Mouse (Mus musculus) stomach, embryonic 14.5 days (tissue): ENCODE results near the gene Tacc3. TPM values are rescaled to one million over a fixed set of nuclear protein-coding genes. Genes with fewer than 3 reads are reported as not detected.
A peak's percentile ranks its signal among the peaks of the same experiment; 100 is the strongest.

ENCODE experiments used
- ATAC-seq: fragments of 200-750 bp; cut with Nextera tagmentation; 2 replicates; pipeline ENCODE4 v1.8.0; 2017; ENCODE audit warnings: low read depth, moderate TSS enrichment; ENCODE audit not compliant: insufficient number of reproducible peaks, insufficient read depth, low FRiP score
- H3K27ac ChIP-seq: fragments of 300-500 bp; sonication (generic); 2 replicates; pipeline ENCODE4 v1.5.1; 2014; ENCODE audit warnings: mild to moderate bottlenecking, low read length, moderate library complexity, mixed read lengths
- H3K27me3 ChIP-seq: fragments of 300-500 bp; sonication (generic); 2 replicates; pipeline ENCODE4 v1.6.1; 2014; ENCODE audit warnings: low read length, control low read depth, mixed read lengths; ENCODE audit not compliant: control insufficient read depth, insufficient read depth
- H3K36me3 ChIP-seq: fragments of 300-500 bp; sonication (generic); 2 replicates; pipeline ENCODE4 v1.6.1; 2014; ENCODE audit warnings: mild to moderate bottlenecking, control low read depth, low read length, moderate library complexity, mixed read lengths; ENCODE audit not compliant: control insufficient read depth, insufficient read depth
- H3K4me1 ChIP-seq: fragments of 300-500 bp; sonication (generic); 2 replicates; pipeline ENCODE4 v1.6.1; 2014; ENCODE audit warnings: low read length, control low read depth, mixed read lengths; ENCODE audit not compliant: control insufficient read depth, insufficient read depth
- H3K4me2 ChIP-seq: fragments of 300-500 bp; sonication (generic); replicated peaks from 2 replicates; pipeline ENCODE4 v1.6.1; 2014; ENCODE audit warnings: low read depth, low read length, control low read depth
- H3K4me3 ChIP-seq: fragments of 300-500 bp; sonication (generic); 2 replicates; pipeline ENCODE4 v1.5.1; 2014; ENCODE audit warnings: low read depth, low read length, control low read depth
- H3K9ac ChIP-seq: fragments of 300-500 bp; sonication (generic); replicated peaks from 2 replicates; pipeline ENCODE4 v1.6.1; 2014; ENCODE audit warnings: low read depth, mild to moderate bottlenecking, control low read depth, low read length, moderate library complexity, mixed read lengths
- H3K9me3 ChIP-seq: fragments of 300-500 bp; sonication (generic); 2 replicates; pipeline ENCODE4 v1.6.1; 2016; ENCODE audit warnings: low read depth, low read length, control low read depth; ENCODE audit not compliant: control insufficient read depth
- WGBS: fragments of 180-500 bp; shearing (Covaris S2); extraction: QIAGEN DNeasy Blood & Tissue Kit; methylation state at CpG from one replicate; pipeline ENCODE4 v1.1.7; 2014; 5-methylcytosine and 5-hydroxymethylcytosine counted together
- polyA plus RNA-seq: library from polyadenylated mRNA; unstranded; fragments of >200 nt; fragmentation: Nextera tagmentation; extraction: Ambion mirVana; gene quantifications from 2 replicates; pipeline ENCODE4 v1.2.1, GENCODE M21; 2014

Gene Tacc3
- polyA plus RNA-seq, 1 experiment from 2014 or later, result 174 TPM

- Histone ChIP-seq H3K4me1 (peaks cover 15% of the 10 kb centered on the region; the same call in 1 of the 2 replicates), H3K9ac (peak within 1 kb of the TSS; percentile 72), H3K27ac (peak within 1 kb of the TSS; percentile 75), H3K4me2 (peak within 1 kb of the TSS; percentile 65), H3K9me3 (no peaks in the 10 kb centered on the region), H3K36me3 (no peaks in the 10 kb centered on the region), H3K4me3 (peak within 1 kb of the TSS; percentile 53), H3K27me3 (no peaks in the 10 kb centered on the region)
- under 1% methylated on average over 87 of the region's 99 CpGs for WGBS
- peak; percentile 96 for ATAC-seq
Measured at GRCm38 (mm10) chr5:33629301-33629987, 28.5 kb upstream of the Tacc3 start, which contains the start of the genes Fam53a and Gm9903. Fam53a (minus strand) TSS chr5:33629635. Gm9903 (plus strand) TSS chr5:33629925.

GRCm38 (mm10) chr5:33630061-33630460 lies 27.9 kb upstream of the Tacc3 start:
- ATAC-seq, result peak; percentile 53; the same call in 1 of the 2 replicates
- peaks cover 15% of the 10 kb centered on the region; the same call in 1 of the 2 replicates for H3K4me1 ChIP-seq
- peak overlapping the region; percentile 53 for H3K4me3 ChIP-seq
- H3K27ac ChIP-seq, result peak overlapping the region; percentile 29; the same call in 1 of the 2 replicates
- H3K27me3 ChIP-seq, result no peaks in the 10 kb centered on the region
- H3K4me2 ChIP-seq, result peak overlapping the region; percentile 64
- H3K9ac ChIP-seq, result no peak overlapping the region
- no peaks in the 10 kb centered on the region for H3K36me3 ChIP-seq
- H3K9me3 ChIP-seq, result no peaks in the 10 kb centered on the region
- WGBS, result 3% methylated on average over 9 of the region's 9 CpGs

GRCm38 (mm10) chr5:33630615-33631014 lies 27.3 kb upstream of the Tacc3 start:
- Histone ChIP-seq H3K9ac (no peak overlapping the region), H3K4me3 (peak overlapping the region; percentile 53)

GRCm38 (mm10) chr5:33632526-33632925 lies 25.4 kb upstream of the Tacc3 start:
- H3K4me3 ChIP-seq, result no peak overlapping the region
- H3K9me3 ChIP-seq, result no peaks in the 10 kb centered on the region
- no peak overlapping the region for H3K4me2 ChIP-seq
- H3K9ac ChIP-seq, result no peak overlapping the region
- H3K36me3 ChIP-seq, result no peaks in the 10 kb centered on the region
- WGBS, result 88% methylated on average over 1 of the region's 1 CpGs
- peaks cover 15% of the 10 kb centered on the region; the same call in 1 of the 2 replicates for H3K4me1 ChIP-seq
- ATAC-seq, result no peak
- no peaks in the 10 kb centered on the region for H3K27me3 ChIP-seq
- no peak overlapping the region for H3K27ac ChIP-seq

More at GRCm38 (mm10) chr5:33630615-33631014, 27.3 kb upstream of the Tacc3 start:
- ATAC-seq, result no peak
- H3K4me2 ChIP-seq, result peak overlapping the region; percentile 64
- peak overlapping the region; percentile 29; the same call in 1 of the 2 replicates for H3K27ac ChIP-seq
- no peaks in the 10 kb centered on the region for H3K36me3 ChIP-seq
- WGBS, result 59% methylated on average over 4 of the region's 4 CpGs
- no peaks in the 10 kb centered on the region for H3K9me3 ChIP-seq
- peaks cover 15% of the 10 kb centered on the region; the same call in 1 of the 2 replicates for H3K4me1 ChIP-seq
- no peaks in the 10 kb centered on the region for H3K27me3 ChIP-seq

- Histone ChIP-seq H3K27ac (no peak overlapping the region), H3K9me3 (no peaks in the 10 kb centered on the region), H3K4me3 (no peak overlapping the region), H3K9ac (no peak overlapping the region), H3K36me3 (peaks cover 13% of the 10 kb centered on the region), H3K4me1 (0 out of 2 replicates have a peak, but pooled peaks cover 3% of the 10 kb centered on the region), H3K4me2 (no peak overlapping the region), H3K27me3 (no peaks in the 10 kb centered on the region)
- ATAC-seq, result no peak
- 92% methylated on average over 3 of the region's 3 CpGs for WGBS
Measured at GRCm38 (mm10) chr5:33635361-33635760, 22.6 kb upstream of the Tacc3 start.

- WGBS, result 70% methylated on average over 3 of the region's 3 CpGs
- Histone ChIP-seq H3K9me3 (no peaks in the 10 kb centered on the region), H3K4me2 (no peak overlapping the region), H3K4me3 (no peak overlapping the region), H3K27ac (no peak overlapping the region), H3K27me3 (no peaks in the 10 kb centered on the region), H3K36me3 (peaks cover 35% of the 10 kb centered on the region), H3K9ac (no peak overlapping the region), H3K4me1 (no peaks in the 10 kb centered on the region)
- no peak for ATAC-seq
Measured at GRCm38 (mm10) chr5:33637606-33638350, 20.1 kb upstream of the Tacc3 start.

- no peaks in the 10 kb centered on the region for H3K27me3 ChIP-seq
- peaks cover 44% of the 10 kb centered on the region for H3K36me3 ChIP-seq
- no peak for ATAC-seq
- 54% methylated on average over 4 of the region's 4 CpGs for WGBS
- no peak overlapping the region for H3K4me2 ChIP-seq
- H3K9me3 ChIP-seq, result no peaks in the 10 kb centered on the region
- no peak overlapping the region for H3K4me3 ChIP-seq
- no peaks in the 10 kb centered on the region for H3K4me1 ChIP-seq
- H3K9ac ChIP-seq, result no peak overlapping the region
- H3K27ac ChIP-seq, result no peak overlapping the region
Measured at GRCm38 (mm10) chr5:33638826-33639225, 19.1 kb upstream of the Tacc3 start.

GRCm38 (mm10) chr5:33640652-33641051 lies 17.3 kb upstream of the Tacc3 start:
- WGBS, result 31% methylated on average over 3 of the region's 3 CpGs
- Histone ChIP-seq H3K9me3 (no peaks in the 10 kb centered on the region), H3K4me3 (no peak overlapping the region), H3K9ac (no peak overlapping the region), H3K36me3 (peaks cover 58% of the 10 kb centered on the region), H3K4me1 (no peaks in the 10 kb centered on the region), H3K27me3 (no peaks in the 10 kb centered on the region), H3K27ac (no peak overlapping the region), H3K4me2 (no peak overlapping the region)
- no peak for ATAC-seq
